Mouse (Mus musculus) leukemia stem cell, adult 10-12 weeks (primary cell): ENCODE results near the gene Slc37a4. TPM values are rescaled to one million over a fixed set of nuclear protein-coding genes. Genes with fewer than 3 reads are reported as not detected.

Source experiments
- polyA plus RNA-seq: library from polyadenylated mRNA; stranded (reverse); fragments of >175 nt; gene quantifications from 2 replicates; pipeline ENCODE4 v1.2.3, GENCODE M21; 2012; ENCODE audit warnings: low replicate concordance

Gene Slc37a4
- polyA plus RNA-seq: 10.4 and 13.2 TPM in 2 replicates

GRCm38 (mm10) chr9:44396684-44397411, at the start of gene Slc37a4:
TSS of gene Slc37a4 (plus strand) at chr9:44396852.

DNA sequence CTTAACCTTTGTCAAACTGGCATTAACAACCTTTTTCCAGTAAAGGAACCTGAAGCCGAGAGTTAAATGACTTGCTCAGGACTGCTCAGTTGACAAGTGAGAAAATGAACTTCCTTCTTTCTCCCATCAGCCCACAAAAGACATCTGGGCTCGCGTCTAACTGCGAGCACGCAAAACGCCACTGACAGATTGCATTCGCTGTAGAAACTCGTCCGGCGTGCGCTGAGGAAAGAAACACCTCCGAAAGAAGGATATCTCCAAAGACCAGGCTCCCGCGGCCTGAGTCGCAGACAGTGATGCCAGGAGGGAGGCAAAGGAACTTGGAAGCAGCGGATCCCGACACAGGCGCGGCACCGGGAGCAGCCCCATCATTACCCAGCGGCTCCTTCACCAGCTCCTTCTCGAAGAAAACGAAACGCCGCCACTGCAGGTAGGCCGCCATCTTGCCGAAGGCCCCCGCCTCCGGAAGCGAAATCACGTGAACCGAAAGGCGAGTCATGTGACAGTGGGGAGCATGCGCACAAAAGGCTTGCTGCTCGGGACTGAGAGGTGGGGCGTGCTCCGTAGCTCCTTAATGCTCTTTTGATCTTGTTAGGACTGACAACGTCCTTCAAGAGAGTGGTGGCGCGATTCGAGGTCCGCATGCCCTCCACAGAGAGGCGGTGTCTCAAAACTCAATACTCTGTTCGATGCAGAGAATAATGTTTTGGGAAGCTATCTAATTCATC, 35.3 kb upstream of the Slc37a4 start, which contains the start of gene Vps11:
Gene Vps11, minus strand, starts transcription at position 481 of the 728 bp plus-strand sequence.

GRCm38 (mm10) chr9:44379054-44379834, 17.4 kb upstream of the Slc37a4 start, which contains the start of gene Hyou1:
TSS of gene Hyou1 (plus strand) at chr9:44379490.

DNA sequence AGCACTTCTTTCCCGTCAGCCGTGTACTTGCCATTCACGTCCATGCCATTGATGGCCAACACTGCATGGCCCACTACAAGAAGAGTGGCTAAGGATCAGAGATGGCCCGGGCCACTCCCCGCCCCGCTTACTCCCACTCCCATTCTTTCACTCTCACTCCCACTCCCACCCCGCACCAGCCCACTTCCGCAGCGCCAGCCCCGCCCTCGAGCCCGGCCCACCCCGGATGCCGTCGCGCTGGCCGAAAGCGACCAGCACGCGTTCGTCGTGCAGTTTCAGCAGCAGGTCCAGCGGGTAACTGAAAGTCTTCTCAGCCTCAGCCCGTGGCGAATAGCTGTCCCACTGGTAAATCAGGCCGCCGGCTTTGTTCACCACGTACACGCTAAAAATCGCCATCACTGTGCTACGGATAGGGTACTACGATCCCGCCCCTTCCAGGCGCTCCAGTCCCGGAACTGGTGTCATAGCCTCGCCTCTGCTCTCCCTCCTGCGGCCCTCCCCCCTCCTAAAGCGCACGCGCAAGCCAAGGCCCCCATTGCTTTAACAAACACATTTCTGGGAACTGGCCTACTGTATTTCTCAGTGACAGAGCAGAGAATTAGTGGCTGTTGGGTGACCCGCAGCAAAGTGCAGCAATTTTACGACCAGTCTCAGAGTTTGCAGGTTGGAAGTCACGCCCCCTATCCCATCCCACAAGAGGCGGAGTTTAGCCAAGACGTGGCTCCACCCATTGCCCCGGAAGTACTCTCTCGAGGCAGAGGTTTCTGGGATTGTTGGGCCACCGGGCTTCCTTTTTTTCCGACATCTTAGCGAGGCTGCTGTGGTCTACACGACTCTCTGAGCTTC, 10.5 kb downstream of the Slc37a4 start, which contains the start of the genes Rps25 and Trappc4:
Gene Rps25, plus strand, starts transcription at position 234 of the 846 bp plus-strand sequence.
Gene Trappc4, minus strand, starts transcription at position 695 of the 846 bp plus-strand sequence.

GRCm38 (mm10) chr9:44418519-44419385, 22.1 kb downstream of the Slc37a4 start, which contains the start of gene Ccdc84:
TSS of gene Ccdc84 (minus strand) at chr9:44418569.

GRCm38 (mm10) chr9:44440961-44441360, 44.3 kb downstream of the Slc37a4 start, which contains the start of gene Foxr1:
TSS of gene Foxr1 (minus strand) at chr9:44441136.

Other genes with a start within 250 kb of the Slc37a4 start
- gene Cbl, start 162.8 kb upstream of the Slc37a4 start, polyA plus RNA-seq: 11.0 and 15.0 TPM in 2 replicates
- not detected in 2 replicates for gene Ccdc153, start 156.2 kb upstream of the Slc37a4 start, polyA plus RNA-seq
- gene Pdzd3, start 145.4 kb upstream of the Slc37a4 start, polyA plus RNA-seq: 0.33 and 0.35 TPM in 2 replicates
- gene Nlrx1, start 128.3 kb upstream of the Slc37a4 start, polyA plus RNA-seq: 3.5 and 3.6 TPM in 2 replicates
- gene Abcg4, start 108.2 kb upstream of the Slc37a4 start, polyA plus RNA-seq: 73.8 and 199 TPM in 2 replicates
- 7.4 and 9.9 TPM in 2 replicates for gene Hinfp, start 91.2 kb upstream of the Slc37a4 start, polyA plus RNA-seq
- 216 and 324 TPM in 2 replicates for gene C2cd2l, start 76.6 kb upstream of the Slc37a4 start, polyA plus RNA-seq
- gene Dpagt1, start 70.8 kb upstream of the Slc37a4 start, polyA plus RNA-seq: 8.4 and 13.8 TPM in 2 replicates
- 825 and 1,471 TPM in 2 replicates for gene H2afx, start 62.2 kb upstream of the Slc37a4 start, polyA plus RNA-seq
- 173 and 677 TPM in 2 replicates for gene Hmbs, start 52.6 kb upstream of the Slc37a4 start, polyA plus RNA-seq
- gene Vps11, start 35.2 kb upstream of the Slc37a4 start, polyA plus RNA-seq: 7.8 and 11.3 TPM in 2 replicates
- gene Hyou1, start 17.4 kb upstream of the Slc37a4 start, polyA plus RNA-seq: 25.8 and 40.4 TPM in 2 replicates
- 48.9 and 50.6 TPM in 2 replicates for gene Rps25, start 10.3 kb downstream of the Slc37a4 start, polyA plus RNA-seq
- 5.6 and 13.4 TPM in 2 replicates for gene Trappc4, start 10.7 kb downstream of the Slc37a4 start, polyA plus RNA-seq
- 10.2 and 37.1 TPM in 2 replicates for gene Ccdc84, start 21.7 kb downstream of the Slc37a4 start, polyA plus RNA-seq
- 1.5 TPM in 1 of 2 replicates, not detected in the other for gene Foxr1, start 44.3 kb downstream of the Slc37a4 start, polyA plus RNA-seq
- not detected in 2 replicates for gene Upk2, start 58.1 kb downstream of the Slc37a4 start, polyA plus RNA-seq
- 36.8 and 56.9 TPM in 2 replicates for gene Bcl9l, start 86.0 kb downstream of the Slc37a4 start, polyA plus RNA-seq
- gene Cxcr5, start 165.0 kb downstream of the Slc37a4 start, polyA plus RNA-seq: 2.1 and 9.7 TPM in 2 replicates
- gene Ddx6, start 208.0 kb downstream of the Slc37a4 start, polyA plus RNA-seq: 30.0 and 54.1 TPM in 2 replicates